Mouse (Mus musculus) retina, postnatal 1 day (tissue): ENCODE data around the gene Zfp101.

Source experiments
- DNase-seq: peaks from one replicate; pipeline ENCODE4 v3.0.0-alpha.2; 2012

Zfp101 gene

GRCm38 (mm10) chr17:33394182-33395034 is at the start of gene Zfp101:
Gene Zfp101, minus strand, starts transcription at chr17:33394641.
- DNase-seq: peak; percentile 98

DNA sequence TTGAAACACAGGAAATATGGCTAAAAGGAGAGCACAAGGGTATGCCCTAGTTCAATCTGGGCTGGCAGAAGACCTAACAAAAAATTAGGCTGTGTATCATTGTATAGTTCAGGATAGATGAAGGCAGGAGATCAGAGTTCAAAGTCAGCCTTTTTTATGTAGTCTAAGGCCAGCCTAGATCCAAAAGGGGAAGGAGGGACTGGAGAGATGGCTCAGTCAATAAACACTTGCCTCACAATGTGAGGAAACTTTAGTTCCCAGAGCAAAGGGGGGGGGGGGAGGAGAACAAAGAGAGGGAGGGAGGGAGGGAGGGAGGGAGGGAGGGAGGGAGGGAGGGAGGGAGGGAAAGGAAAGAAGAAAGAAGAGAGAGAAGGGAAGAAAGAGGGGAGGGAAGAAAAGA is 46.7 kb upstream of the Zfp101 start:
- DNase-seq: no peak

DNA sequence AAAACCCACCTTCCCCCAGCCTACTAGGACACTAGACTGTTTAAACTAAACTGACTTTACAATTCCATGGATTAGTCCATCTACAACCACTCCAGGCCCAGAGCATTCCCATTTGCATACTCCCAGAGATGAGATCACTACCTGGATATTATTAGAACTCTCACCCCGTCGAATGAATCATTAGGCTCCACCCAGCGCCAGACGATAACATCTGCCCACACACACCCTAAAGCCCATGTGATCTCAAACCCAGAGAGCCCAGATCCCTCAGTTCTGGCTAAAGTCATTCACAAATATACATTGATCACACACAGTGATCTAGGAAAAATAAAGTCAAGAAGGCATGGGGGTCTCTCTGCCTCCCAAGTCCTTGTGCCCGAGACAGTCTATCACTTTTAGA is 45.5 kb upstream of the Zfp101 start:
- DNase-seq: no peak

- DNase-seq: peak; percentile 81
Observed at GRCm38 (mm10) chr17:33439148-33439547, 44.7 kb upstream of the Zfp101 start.

DNA sequence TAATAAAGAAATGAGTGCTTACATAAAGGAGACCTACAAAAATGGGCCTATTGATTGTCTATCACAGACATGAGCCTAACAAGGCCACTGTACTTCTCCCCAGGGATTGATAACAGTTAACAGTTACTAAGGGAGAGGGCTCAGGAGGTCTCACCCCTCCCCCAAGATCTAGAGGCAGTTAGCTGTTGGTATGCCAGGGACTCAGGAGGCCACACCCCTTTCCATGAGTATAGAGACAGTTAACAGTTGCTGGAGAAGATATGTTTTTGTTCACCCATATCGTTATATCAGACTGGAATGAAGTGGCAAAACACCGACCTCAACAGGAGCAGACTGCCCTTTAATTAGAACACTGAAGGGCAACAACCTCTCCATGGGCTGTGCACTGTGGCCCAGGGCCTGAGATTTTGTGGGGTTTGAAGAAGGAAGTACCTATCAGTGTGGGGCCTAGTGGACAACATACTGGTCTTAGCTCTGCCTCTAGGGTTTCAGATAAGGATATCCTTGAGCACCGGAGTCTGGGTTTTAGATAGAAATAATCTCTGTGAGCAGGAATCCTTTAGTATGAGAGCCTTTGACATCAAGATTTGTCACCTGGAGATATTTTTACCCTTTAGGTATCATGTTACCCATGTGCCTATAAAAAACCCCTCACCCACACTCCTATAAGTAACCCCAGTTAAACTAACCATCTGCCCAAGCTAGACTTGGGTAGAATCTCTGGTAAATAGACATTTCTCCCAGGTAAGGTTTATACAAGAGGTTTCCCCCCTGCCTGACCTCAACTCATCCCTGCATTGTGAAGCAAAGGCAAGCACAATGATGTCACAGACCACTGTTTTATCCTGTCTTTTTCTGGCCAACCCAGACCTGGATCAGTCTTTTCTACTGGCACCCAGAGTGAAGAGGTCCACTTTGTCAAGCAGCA is 37.8 kb upstream of the Zfp101 start, which contains the start of gene Actl9:
Gene Actl9, plus strand, starts transcription at position 878 of the 928 bp plus-strand sequence.
- no peak for DNase-seq

DNA sequence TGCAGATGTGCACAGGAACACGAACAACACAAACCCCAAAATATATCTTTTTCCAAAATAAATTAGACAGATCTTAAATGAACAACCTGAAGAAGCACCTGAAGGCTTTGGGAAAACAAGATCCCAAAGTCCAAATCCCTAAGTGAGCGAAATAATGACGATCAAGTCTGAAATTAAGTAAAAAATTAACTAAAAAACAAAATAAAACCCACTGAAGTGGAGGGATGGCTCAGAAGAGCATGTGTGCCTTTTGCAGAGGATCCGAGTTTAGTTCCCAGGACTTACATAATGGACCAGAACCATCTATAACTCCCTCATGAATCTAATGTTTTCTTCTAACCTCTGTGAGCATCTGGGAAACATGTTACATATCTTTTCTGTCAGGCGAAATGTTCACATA is 2.2 kb downstream of the Zfp101 start:
- DNase-seq: no peak

GRCm38 (mm10) chr17:33385705-33386104 is 8.7 kb downstream of the Zfp101 start:
- DNase-seq: no peak

GRCm38 (mm10) chr17:33372795-33373194 is 21.6 kb downstream of the Zfp101 start:
- no peak for DNase-seq

- DNase-seq: peak; percentile 95
Observed at GRCm38 (mm10) chr17:33358411-33359384, 35.7 kb downstream of the Zfp101 start, which contains the start of gene Zfp81. Gene Zfp81, minus strand, starts transcription at chr17:33358878.

DNA sequence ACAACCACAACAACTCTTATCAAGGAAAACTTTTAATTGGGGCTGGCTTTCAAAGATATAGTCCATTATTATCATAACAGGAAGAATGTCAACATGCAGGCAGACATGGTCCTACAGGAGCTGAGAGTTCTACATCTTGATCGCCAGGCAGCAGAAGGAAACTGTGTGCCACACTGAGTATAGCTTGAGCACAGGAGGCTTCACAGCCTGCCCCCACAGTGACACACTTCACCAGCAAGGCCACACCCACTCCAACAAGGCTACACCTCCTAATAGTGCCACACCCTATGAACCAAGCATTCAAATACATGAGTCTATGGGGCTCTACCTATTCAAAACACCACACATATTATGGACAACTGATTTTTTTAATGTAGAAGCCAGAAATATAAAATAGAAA is 41.5 kb downstream of the Zfp101 start:
- DNase-seq: no peak
